Comparison of ENCODE assay signal across 1 mouse cellular context in genomic region chr15:99729056-99729783, GRCm38 (mm10).
TF ChIP-seq lines count a peak whose summit lies in the region.

No protein-coding gene starts in this region.

TF ChIP-seq in MEL, 35 proteins besides CTCF, POLR2A, EP300 and RAD21:
- TF ChIP-seq SMC3 (IDR thresholded peaks at IDR 0.05; ENCODE audit: low read depth, low read length) (peak; percentile 45), BHLHE40 (IDR thresholded peaks at IDR 0.05; ENCODE audit: borderline replicate concordance, low read depth, low read length) (no peak), USF1 (IDR thresholded peaks at IDR 0.05; ENCODE audit: low read depth, low read length) (no peak), ZNF384 (IDR thresholded peaks at IDR 0.05; ENCODE audit: low read depth, low read length) (0 out of 2 replicates have a peak, but pooled peaks have one; percentile 17), GABPA (IDR thresholded peaks at IDR 0.05; ENCODE audit: low read depth, low read length) (no peak), ZC3H11A (IDR thresholded peaks at IDR 0.05; ENCODE audit: low read depth, low read length) (peak; percentile 19; the same call in 1 of the 2 replicates), POLR2AphosphoS5 (IDR thresholded peaks at IDR 0.05; ENCODE audit: borderline replicate concordance, low read depth, low read length) (no peak)
